Mouse (Mus musculus): ENCODE data around the gene 1810049J17Rik. TPM values are rescaled to one million over a fixed set of nuclear protein-coding genes. Genes with fewer than 3 reads are reported as not detected.

1810049J17Rik gene
- polyA plus RNA-seq, 2 experiments from 2014 or later = not detected

GRCm38 (mm10) chr15:12346916-12347315 is 25.2 kb upstream of the 1810049J17Rik start:
- ATAC-seq = no peak

- no peak for ATAC-seq
Measured at GRCm38 (mm10) chr15:12341401-12341758, 19.7 kb upstream of the 1810049J17Rik start.

GRCm38 (mm10) chr15:12340536-12341400 is 19.1 kb upstream of the 1810049J17Rik start:
- no peak for ATAC-seq

GRCm38 (mm10) chr15:12337779-12338137 is 16.1 kb upstream of the 1810049J17Rik start:
- peak; percentile 59 for ATAC-seq

- ATAC-seq = no peak
Measured at GRCm38 (mm10) chr15:12337030-12337778, 15.5 kb upstream of the 1810049J17Rik start.

- no peak for ATAC-seq
Measured at GRCm38 (mm10) chr15:12334381-12334780, 12.7 kb upstream of the 1810049J17Rik start.

GRCm38 (mm10) chr15:12331300-12331699 is 9.6 kb upstream of the 1810049J17Rik start:
- ATAC-seq = no peak

GRCm38 (mm10) chr15:12330892-12331291 is 9.2 kb upstream of the 1810049J17Rik start:
- no peak for ATAC-seq

- ATAC-seq = no peak
Measured at GRCm38 (mm10) chr15:12330389-12330788, 8.7 kb upstream of the 1810049J17Rik start.

GRCm38 (mm10) chr15:12324326-12324725 is 2.6 kb upstream of the 1810049J17Rik start:
- ATAC-seq = no peak

- ATAC-seq = peak; percentile 38
Measured at GRCm38 (mm10) chr15:12322676-12323402, 1.1 kb upstream of the 1810049J17Rik start.

- ATAC-seq = peak; percentile 76
Measured at GRCm38 (mm10) chr15:12321091-12321787, 460 bp downstream of the 1810049J17Rik start, which contains the start of gene Golph3. TSS of gene Golph3 (plus strand) at chr15:12321450.

GRCm38 (mm10) chr15:12320441-12321090 is 1.1 kb downstream of the 1810049J17Rik start:
- ATAC-seq = peak; percentile 40

GRCm38 (mm10) chr15:12319889-12320288 is 1.8 kb downstream of the 1810049J17Rik start:
- no peak for ATAC-seq

- ATAC-seq = no peak
Measured at GRCm38 (mm10) chr15:12318451-12318850, 3.2 kb downstream of the 1810049J17Rik start.

GRCm38 (mm10) chr15:12317290-12317689 is 4.4 kb downstream of the 1810049J17Rik start:
- ATAC-seq = no peak

- no peak for ATAC-seq
Measured at GRCm38 (mm10) chr15:12315996-12316395, 5.7 kb downstream of the 1810049J17Rik start.

- no peak for ATAC-seq
Measured at GRCm38 (mm10) chr15:12314584-12314983, 7.1 kb downstream of the 1810049J17Rik start.

GRCm38 (mm10) chr15:12313255-12313654 is 8.4 kb downstream of the 1810049J17Rik start:
- ATAC-seq = peak; percentile 76

- ATAC-seq = no peak
Measured at GRCm38 (mm10) chr15:12311465-12311864, 10.2 kb downstream of the 1810049J17Rik start.

- ATAC-seq = no peak
Measured at GRCm38 (mm10) chr15:12310676-12311075, 11.0 kb downstream of the 1810049J17Rik start.

- no peak for ATAC-seq
Measured at GRCm38 (mm10) chr15:12308539-12308938, 13.2 kb downstream of the 1810049J17Rik start.
